Mouse (Mus musculus) heart, adult 2 months (tissue): ENCODE results near the gene 1700016H13Rik.

ENCODE experiments used
- CTCF ChIP-seq: fragments of 200-600 bp; IDR thresholded peaks from 2 replicates; pipeline ENCODE4 v1.8.1; 2022; ENCODE audit warnings: antibody characterized with exemption, mild to moderate bottlenecking, moderate library complexity
- EP300 ChIP-seq: fragments of 200-500 bp; IDR thresholded peaks from 2 replicates; pipeline ENCODE4 v1.6.1; 2011; ENCODE audit warnings: low read depth, low read length, control low read depth; ENCODE audit not compliant: insufficient read depth

DNA sequence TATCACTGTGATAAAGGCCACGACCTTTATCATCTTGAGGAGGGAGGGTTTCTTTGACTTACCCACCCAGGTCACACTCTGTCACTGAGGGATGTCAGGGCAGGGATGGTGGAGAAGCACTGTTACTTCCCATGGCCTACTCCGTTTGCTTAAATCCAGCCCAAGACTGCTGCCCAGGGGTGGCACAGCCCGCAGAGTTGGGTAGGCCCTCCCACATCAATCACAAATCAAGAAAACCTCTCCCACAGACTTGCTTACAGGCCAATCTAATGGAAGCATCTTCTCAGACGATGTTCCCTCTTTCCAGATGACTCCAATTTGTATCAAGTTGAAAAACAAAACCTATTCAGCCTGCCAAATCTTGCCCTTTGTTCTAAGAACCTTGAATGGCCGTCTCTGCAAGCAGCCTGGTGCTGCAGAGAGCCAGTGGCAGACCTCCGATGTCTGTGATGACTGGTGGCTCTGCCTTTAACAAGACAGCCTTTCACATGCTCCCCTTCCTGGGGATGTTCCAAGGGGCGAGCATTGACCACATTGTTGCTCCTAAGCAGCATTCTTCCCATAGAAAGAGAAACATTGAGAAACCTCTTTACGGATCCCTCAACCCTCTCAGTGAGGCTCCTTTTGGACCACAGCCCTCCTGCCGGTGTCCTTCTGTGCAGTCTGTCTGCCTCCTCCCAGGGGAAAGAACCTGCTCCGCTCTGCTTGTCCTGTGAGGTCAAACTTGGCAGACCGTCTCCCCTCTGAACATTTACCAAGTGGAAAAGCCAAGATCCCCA lies 52.5 kb downstream of the 1700016H13Rik start:
- TF ChIP-seq CTCF (no peak), EP300 (no peak)
